Mouse (Mus musculus) heart, adult 8-10 months (tissue): Measurements from ENCODE around the gene Eif4g3. TPM values are rescaled to one million over a fixed set of nuclear protein-coding genes. Genes with fewer than 3 reads are reported as not detected.

Source experiments
- DNase-seq: peaks from one replicate; pipeline ENCODE4 v3.0.0; 2022; ENCODE audit warnings: low spot score
- total RNA-seq, 4 experiments: library from RNA; stranded (reverse); gene quantifications; 2 replicates each; pipeline ENCODE4 v1.2.4; 2022

Eif4g3 gene
- total RNA-seq, 4 experiments from 2014 or later = 36.5 to 42.9 (median 41.0) TPM

- no peak for DNase-seq
Measured at GRCm38 (mm10) chr4:138100456-138100855, 107.6 kb downstream of the Eif4g3 start.

GRCm38 (mm10) chr4:138101795-138102194, 109.0 kb downstream of the Eif4g3 start:
- no peak for DNase-seq

GRCm38 (mm10) chr4:138102413-138102812, 109.6 kb downstream of the Eif4g3 start:
- no peak for DNase-seq

- no peak for DNase-seq
Measured at GRCm38 (mm10) chr4:138104967-138105366, 112.1 kb downstream of the Eif4g3 start.

- DNase-seq = peak; percentile 87
Measured at GRCm38 (mm10) chr4:138107441-138108409, 114.9 kb downstream of the Eif4g3 start.

GRCm38 (mm10) chr4:138108541-138108940, 115.7 kb downstream of the Eif4g3 start:
- DNase-seq = no peak

GRCm38 (mm10) chr4:138109332-138109731, 116.5 kb downstream of the Eif4g3 start:
- DNase-seq = no peak

- no peak for DNase-seq
Measured at GRCm38 (mm10) chr4:138111858-138112257, 119.0 kb downstream of the Eif4g3 start.

- DNase-seq = no peak
Measured at GRCm38 (mm10) chr4:138119740-138120139, 126.9 kb downstream of the Eif4g3 start.

GRCm38 (mm10) chr4:138124046-138124445, 131.2 kb downstream of the Eif4g3 start:
- no peak for DNase-seq

GRCm38 (mm10) chr4:138127371-138127770, 134.5 kb downstream of the Eif4g3 start:
- DNase-seq = no peak

GRCm38 (mm10) chr4:138127781-138128180, 135.0 kb downstream of the Eif4g3 start:
- DNase-seq = no peak

GRCm38 (mm10) chr4:138130149-138130548, 137.3 kb downstream of the Eif4g3 start:
- DNase-seq = no peak

- DNase-seq = peak; percentile 31
Measured at GRCm38 (mm10) chr4:138131226-138131625, 138.4 kb downstream of the Eif4g3 start.

GRCm38 (mm10) chr4:138131716-138132115, 138.9 kb downstream of the Eif4g3 start:
- no peak for DNase-seq

- no peak for DNase-seq
Measured at GRCm38 (mm10) chr4:138133360-138133759, 140.5 kb downstream of the Eif4g3 start.

GRCm38 (mm10) chr4:138137336-138137735, 144.5 kb downstream of the Eif4g3 start:
- no peak for DNase-seq

GRCm38 (mm10) chr4:138137804-138138203, 145.0 kb downstream of the Eif4g3 start:
- DNase-seq = no peak

GRCm38 (mm10) chr4:138138219-138138618, 145.4 kb downstream of the Eif4g3 start:
- DNase-seq = no peak

- DNase-seq = no peak
Measured at GRCm38 (mm10) chr4:138141358-138141757, 148.5 kb downstream of the Eif4g3 start.

- no peak for DNase-seq
Measured at GRCm38 (mm10) chr4:138147176-138147575, 154.4 kb downstream of the Eif4g3 start.

- no peak for DNase-seq
Measured at GRCm38 (mm10) chr4:138149977-138150376, 157.2 kb downstream of the Eif4g3 start.

GRCm38 (mm10) chr4:138151226-138151625, 158.4 kb downstream of the Eif4g3 start:
- no peak for DNase-seq
